Mouse (Mus musculus) liver, postnatal 0 days (tissue): ENCODE data around the gene Cyp4f40. TPM values are rescaled to one million over a fixed set of nuclear protein-coding genes. Genes with fewer than 3 reads are reported as not detected.
"Not testable (repeated sequence)": the region's sequence is repeated elsewhere in the genome, so short reads cannot be mapped to it uniquely, and the experiment has no call there.

ENCODE experiments used
- ATAC-seq: fragments of 200-750 bp; cut with Nextera tagmentation; 2 replicates; pipeline ENCODE4 v1.8.0; 2017; ENCODE audit warnings: mild to moderate bottlenecking, moderate library complexity
- DNase-seq: peaks from one replicate; pipeline ENCODE4 v3.0.0-alpha.2; 2016
- H3K27ac ChIP-seq: fragments of 300-500 bp; sonication (generic); 2 replicates; pipeline ENCODE4 v1.5.1; 2014; ENCODE audit warnings: antibody characterized with exemption, moderate library complexity, mild to moderate bottlenecking, low read depth
- H3K27me3 ChIP-seq: fragments of 300-500 bp; sonication (generic); 2 replicates; pipeline ENCODE4 v1.6.1; 2014; ENCODE audit warnings: low read length, control low read depth, mixed read lengths; ENCODE audit not compliant: insufficient read depth
- H3K36me3 ChIP-seq: fragments of 300-500 bp; sonication (generic); replicated peaks from 2 replicates; pipeline ENCODE4 v1.6.1; 2014; ENCODE audit warnings: mild to moderate bottlenecking, control low read depth, low read length, moderate library complexity, mixed read lengths; ENCODE audit not compliant: insufficient read depth
- H3K4me1 ChIP-seq: fragments of 300-500 bp; sonication (generic); 2 replicates; pipeline ENCODE4 v1.6.1; 2014; ENCODE audit warnings: antibody characterized with exemption, mild to moderate bottlenecking, control low read depth; ENCODE audit not compliant: insufficient read depth
- H3K4me2 ChIP-seq: fragments of 300-500 bp; sonication (generic); 2 replicates; pipeline ENCODE4 v1.6.1; 2014; ENCODE audit warnings: low read depth, mild to moderate bottlenecking, low read length, moderate library complexity, mixed read lengths
- H3K4me3 ChIP-seq: fragments of 300-500 bp; sonication (generic); 2 replicates; pipeline ENCODE4 v1.5.1; 2014; ENCODE audit warnings: low read depth, low read length
- H3K9ac ChIP-seq: fragments of 300-500 bp; sonication (generic); replicated peaks from 2 replicates; pipeline ENCODE4 v1.6.1; 2014; ENCODE audit warnings: mild to moderate bottlenecking, moderate library complexity
- H3K9me3 ChIP-seq: fragments of 300-500 bp; sonication (generic); 2 replicates; pipeline ENCODE4 v1.6.1; 2016; ENCODE audit warnings: mild to moderate bottlenecking, control low read depth, low read length, mixed read lengths
- CTCF ChIP-seq: sonication (generic); IDR thresholded peaks from 2 replicates; pipeline ENCODE4 v1.5.1; 2016; ENCODE audit warnings: antibody characterized with exemption, low read depth
- EP300 ChIP-seq: IDR thresholded peaks from 2 replicates; pipeline ENCODE4 v1.6.1; 2016; ENCODE audit warnings: antibody characterized with exemption, low read depth, mild to moderate bottlenecking
- WGBS: fragments of 180-500 bp; shearing (Covaris S2); extraction: QIAGEN DNeasy Blood & Tissue Kit; methylation state at CpG from one replicate; pipeline ENCODE4 v1.1.7; 2014; ENCODE audit not compliant: insufficient replicate concordance; 5-methylcytosine and 5-hydroxymethylcytosine counted together
- polyA plus RNA-seq: library from polyadenylated mRNA; unstranded; fragments of >200 nt; fragmentation: Nextera tagmentation; extraction: Ambion mirVana; gene quantifications from 2 replicates; pipeline ENCODE4 v1.2.1, GENCODE M21; 2015

The Cyp4f40 gene
- polyA plus RNA-seq = not detected in 2 replicates

DNA sequence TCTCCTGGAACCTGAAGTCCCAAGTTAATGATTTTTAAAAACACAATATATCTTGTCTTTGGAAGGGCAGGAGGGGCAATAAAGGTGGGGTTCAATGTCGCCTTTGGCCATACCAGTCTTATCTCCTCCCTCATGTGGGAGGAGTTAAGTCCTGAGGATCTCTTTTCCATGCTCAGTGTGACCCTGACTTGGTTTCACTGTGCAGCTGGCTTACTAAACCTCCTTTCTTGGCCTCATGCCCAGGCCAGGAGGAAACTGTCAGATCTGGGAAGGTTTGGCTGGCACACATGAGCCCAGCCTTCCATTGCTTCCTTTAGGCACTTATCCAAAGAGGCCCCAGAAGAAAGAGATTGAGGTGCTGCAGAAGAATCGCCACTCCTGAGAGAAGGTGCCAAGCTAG is at the start of gene Cyp4f40:
TSS of gene Cyp4f40 (plus strand) at position 189 of the 400 bp plus-strand sequence.
- TF ChIP-seq CTCF (no peak), EP300 (no peak)
- 46% methylated on average over 2 of the region's 2 CpGs for WGBS
- Histone ChIP-seq H3K27ac (no peak within 1 kb of the TSS), H3K9ac (no peak within 1 kb of the TSS), H3K9me3 (no peaks in the 10 kb centered on the region), H3K4me1 (no peaks in the 10 kb centered on the region), H3K27me3 (no peaks in the 10 kb centered on the region), H3K4me3 (no peak within 1 kb of the TSS), H3K4me2 (no peak within 1 kb of the TSS), H3K36me3 (no peaks in the 10 kb centered on the region)
- no peak for DNase-seq
- ATAC-seq = no peak

DNA sequence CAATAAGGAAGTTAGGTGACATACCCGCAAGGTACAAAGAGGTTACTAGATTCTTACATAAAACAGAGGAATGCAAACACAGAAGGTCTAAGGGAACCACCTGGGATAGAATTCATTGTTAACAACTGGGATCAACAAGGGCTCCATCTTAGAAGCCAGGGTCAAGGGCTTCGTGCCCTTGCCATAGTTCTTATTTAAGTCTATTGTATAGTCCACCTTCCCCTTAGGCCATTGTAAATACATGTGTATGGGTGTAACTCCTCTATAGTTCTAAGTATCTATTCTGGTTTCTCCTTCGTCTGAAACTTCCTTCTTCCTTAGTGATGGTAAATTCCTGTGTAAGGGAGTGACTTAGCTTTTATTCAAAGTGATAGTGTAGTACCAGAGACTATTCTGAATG is 48.5 kb upstream of the Cyp4f40 start:
- not testable (repeated sequence) for DNase-seq, H3K36me3 ChIP-seq, H3K9me3 ChIP-seq, H3K4me2 ChIP-seq, H3K9ac ChIP-seq, ATAC-seq, H3K4me1 ChIP-seq, H3K4me3 ChIP-seq, H3K27me3 ChIP-seq, H3K27ac ChIP-seq
- WGBS = 78% methylated on average over 3 of the region's 3 CpGs

DNA sequence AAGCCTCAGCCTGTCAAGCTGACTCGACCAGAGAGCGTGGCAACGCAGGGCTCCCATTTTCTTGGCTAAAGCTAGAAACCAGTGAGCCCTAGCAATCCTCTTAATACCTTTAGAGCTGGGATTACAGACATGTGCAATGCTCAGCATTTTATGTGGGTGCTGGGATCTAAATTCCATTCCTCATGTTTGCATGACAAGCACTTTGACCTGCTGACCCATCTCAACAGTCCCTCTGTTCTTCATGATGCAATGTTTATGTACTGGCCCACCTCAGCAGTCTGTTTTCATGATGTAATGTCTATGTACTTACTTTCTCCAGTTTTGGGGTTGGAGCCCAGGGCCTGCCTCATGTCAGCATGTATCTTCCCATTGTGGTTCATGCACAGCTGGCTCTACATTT is 47.8 kb upstream of the Cyp4f40 start:
- DNase-seq (no peak), ATAC-seq (peak; percentile 36; the same call in 1 of the 2 replicates)
- H3K4me1 ChIP-seq = no peaks in the 10 kb centered on the region
- no peak overlapping the region for H3K4me3 ChIP-seq
- H3K9me3 ChIP-seq = no peaks in the 10 kb centered on the region
- no peak overlapping the region for H3K27ac ChIP-seq
- H3K36me3 ChIP-seq = no peaks in the 10 kb centered on the region
- H3K27me3 ChIP-seq = no peaks in the 10 kb centered on the region
- no peak overlapping the region for H3K4me2 ChIP-seq
- no peak for TF ChIP-seq EP300
- H3K9ac ChIP-seq = no peak overlapping the region
- WGBS = 69% methylated on average over 3 of the region's 3 CpGs

DNA sequence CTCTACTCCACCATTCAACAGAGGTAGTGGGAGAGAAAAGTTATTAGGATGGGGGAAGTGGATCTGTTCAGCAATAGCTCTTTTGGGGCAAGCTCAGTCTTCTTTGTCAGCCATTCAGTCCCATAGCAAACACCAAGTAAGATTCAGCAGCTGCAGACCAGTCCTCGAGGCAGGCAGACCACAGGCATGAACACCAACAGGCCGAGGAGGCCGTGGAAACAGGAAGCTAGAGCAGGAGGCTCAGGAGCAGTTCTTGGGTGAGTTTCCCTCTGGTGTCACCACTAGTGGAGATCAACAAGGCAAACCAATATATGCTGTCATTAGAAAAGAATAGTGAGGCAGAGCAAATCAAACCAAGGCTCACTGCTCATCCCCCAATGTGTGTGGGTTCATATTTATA is 46.3 kb upstream of the Cyp4f40 start:
- 50% methylated on average over 3 of the region's 3 CpGs for WGBS

DNA sequence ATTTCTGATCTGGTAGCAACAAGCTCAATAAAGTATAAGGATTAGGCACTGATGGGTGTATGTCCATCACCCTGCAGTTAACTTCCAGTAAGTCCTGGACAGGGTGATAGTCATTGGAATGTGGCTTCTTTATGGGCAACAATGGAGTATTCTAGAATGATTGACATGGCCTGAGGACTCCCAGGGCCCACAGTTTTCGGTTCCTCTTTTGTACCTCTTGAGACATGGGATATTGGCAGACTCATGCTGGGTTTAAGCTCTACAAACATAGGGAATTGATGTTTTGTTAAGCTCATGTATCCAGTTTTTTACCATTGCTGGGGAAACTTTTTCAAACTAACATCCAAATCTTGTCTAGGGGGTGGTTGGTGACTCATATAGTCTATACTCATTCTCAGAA is 41.4 kb upstream of the Cyp4f40 start:
- Histone ChIP-seq H3K4me3 (no peak overlapping the region), H3K27ac (no peak overlapping the region), H3K27me3 (no peaks in the 10 kb centered on the region), H3K36me3 (no peaks in the 10 kb centered on the region), H3K4me2 (no peak overlapping the region), H3K9me3 (peaks cover 4% of the 10 kb centered on the region; the same call in 1 of the 2 replicates), H3K4me1 (no peaks in the 10 kb centered on the region), H3K9ac (no peak overlapping the region)
- DNase-seq (no peak), ATAC-seq (no peak)
- WGBS = 47% methylated on average over 1 of the region's 1 CpGs
- no peak for TF ChIP-seq CTCF
- no peak for TF ChIP-seq EP300

More for the DNA sequence above, 46.3 kb upstream of the Cyp4f40 start:
- no peaks in the 10 kb centered on the region for H3K9me3 ChIP-seq
- no peaks in the 10 kb centered on the region for H3K36me3 ChIP-seq
- DNase-seq = no peak
- no peaks in the 10 kb centered on the region for H3K27me3 ChIP-seq
- no peak for ATAC-seq
- H3K9ac ChIP-seq = no peak overlapping the region
- H3K4me2 ChIP-seq = no peak overlapping the region
- H3K27ac ChIP-seq = no peak overlapping the region
- H3K4me3 ChIP-seq = no peak overlapping the region
- H3K4me1 ChIP-seq = no peaks in the 10 kb centered on the region
- TF ChIP-seq EP300 (no peak), CTCF (no peak)

DNA sequence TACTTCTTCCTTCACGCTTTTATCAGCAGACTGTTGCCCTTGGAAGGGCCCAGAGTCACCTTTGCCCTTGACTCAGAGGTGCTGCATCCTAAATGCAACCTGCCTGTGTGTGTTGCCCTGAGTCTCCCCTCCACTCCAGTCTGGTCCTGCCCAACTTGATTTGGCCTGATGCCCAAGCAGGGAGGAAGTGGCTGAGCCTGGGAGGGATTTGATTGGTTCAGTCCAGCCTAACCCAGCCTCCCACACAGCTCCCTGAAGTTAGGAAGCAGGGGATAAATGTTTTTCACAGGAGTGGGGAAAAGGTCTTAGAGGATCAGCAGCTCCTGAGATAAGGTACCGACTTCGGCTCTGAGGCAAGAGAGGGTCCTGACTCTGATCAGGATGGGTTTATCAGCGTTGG is 37.7 kb upstream of the Cyp4f40 start, which contains the start of gene Cyp4f37:
TSS of gene Cyp4f37 (plus strand) at position 292 of the 400 bp plus-strand sequence.
- H3K27me3 ChIP-seq, H3K4me1 ChIP-seq, H3K36me3 ChIP-seq, H3K9ac ChIP-seq, H3K27ac ChIP-seq, DNase-seq, ATAC-seq, H3K4me2 ChIP-seq, H3K4me3 ChIP-seq, H3K9me3 ChIP-seq: not testable (repeated sequence)
- WGBS = 48% methylated on average over 4 of the region's 4 CpGs

DNA sequence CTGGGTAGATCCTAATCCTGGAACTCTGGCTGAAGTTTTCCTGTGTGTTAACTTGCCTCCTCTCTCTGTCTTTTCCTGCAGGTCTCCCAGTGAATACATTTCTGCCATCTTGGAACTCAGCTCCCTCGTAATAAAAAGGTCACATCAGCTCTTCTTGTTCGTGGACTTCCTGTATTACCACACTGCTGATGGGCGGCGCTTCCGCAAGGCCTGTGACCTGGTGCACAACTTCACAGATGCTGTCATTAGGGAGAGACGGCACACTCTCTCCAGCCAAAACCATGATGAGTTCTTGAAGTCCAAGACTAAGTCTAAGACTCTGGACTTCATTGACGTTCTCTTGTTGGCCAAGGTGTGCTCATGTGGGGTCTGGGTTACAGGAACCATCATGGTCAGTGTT is 29.0 kb upstream of the Cyp4f40 start:
- H3K36me3 ChIP-seq, H3K4me2 ChIP-seq, DNase-seq, H3K27ac ChIP-seq, H3K9me3 ChIP-seq, H3K27me3 ChIP-seq, ATAC-seq, H3K9ac ChIP-seq, H3K4me1 ChIP-seq, H3K4me3 ChIP-seq: not testable (repeated sequence)
- WGBS = 60% methylated on average over 7 of the region's 7 CpGs
